Mouse (Mus musculus) heart, embryonic 15.5 days (tissue): ENCODE results near the gene Ablim2. TPM values are rescaled to one million over a fixed set of nuclear protein-coding genes. Genes with fewer than 3 reads are reported as not detected.

ENCODE experiments used
- ATAC-seq: fragments of 200-750 bp; cut with Nextera tagmentation; replicated peaks from 2 replicates; pipeline ENCODE4 v1.8.0; 2017; ENCODE audit warnings: low read depth, moderate TSS enrichment; ENCODE audit not compliant: insufficient number of reproducible peaks, insufficient read depth, low FRiP score
- H3K27ac ChIP-seq: fragments of 300-500 bp; sonication (generic); 2 replicates; pipeline ENCODE4 v1.5.1; 2015; ENCODE audit warnings: mild to moderate bottlenecking, inconsistent platforms
- H3K27me3 ChIP-seq: fragments of 300-500 bp; sonication (generic); 2 replicates; pipeline ENCODE4 v1.6.1; 2015; ENCODE audit warnings: inconsistent platforms
- H3K36me3 ChIP-seq: fragments of 300-500 bp; sonication (generic); 2 replicates; pipeline ENCODE4 v1.6.1; 2015; ENCODE audit warnings: mild to moderate bottlenecking, inconsistent platforms
- H3K4me1 ChIP-seq: fragments of 300-500 bp; sonication (generic); replicated peaks from 2 replicates; pipeline ENCODE4 v1.6.1; 2015; ENCODE audit warnings: inconsistent platforms
- H3K4me2 ChIP-seq: fragments of 300-500 bp; sonication (generic); 2 replicates; pipeline ENCODE4 v1.6.1; 2015; ENCODE audit warnings: inconsistent platforms, mild to moderate bottlenecking, moderate library complexity
- H3K4me3 ChIP-seq: fragments of 300-500 bp; sonication (generic); 2 replicates; pipeline ENCODE4 v1.5.1; 2015; ENCODE audit warnings: mild to moderate bottlenecking, inconsistent platforms
- H3K9ac ChIP-seq: fragments of 300-500 bp; sonication (generic); 2 replicates; pipeline ENCODE4 v1.6.1; 2015; ENCODE audit warnings: mild to moderate bottlenecking, inconsistent platforms
- H3K9me3 ChIP-seq: fragments of 300-500 bp; sonication (generic); replicated peaks from 2 replicates; pipeline ENCODE4 v1.6.1; 2016; ENCODE audit warnings: inconsistent platforms
- WGBS: fragments of 180-500 bp; shearing (Covaris S2); methylation state at CpG from one replicate; pipeline ENCODE4 v1.1.7; 2015; ENCODE audit warnings: mixed read lengths; 5-methylcytosine and 5-hydroxymethylcytosine counted together
- polyA plus RNA-seq: library from polyadenylated mRNA; unstranded; fragments of >200 nt; fragmentation: Nextera tagmentation; extraction: Ambion mirVana; gene quantifications from 2 replicates; pipeline ENCODE4 v1.2.1, GENCODE M21; 2015

Gene Ablim2
- polyA plus RNA-seq, 1 experiment from 2014 or later: 4.3 TPM

DNA sequence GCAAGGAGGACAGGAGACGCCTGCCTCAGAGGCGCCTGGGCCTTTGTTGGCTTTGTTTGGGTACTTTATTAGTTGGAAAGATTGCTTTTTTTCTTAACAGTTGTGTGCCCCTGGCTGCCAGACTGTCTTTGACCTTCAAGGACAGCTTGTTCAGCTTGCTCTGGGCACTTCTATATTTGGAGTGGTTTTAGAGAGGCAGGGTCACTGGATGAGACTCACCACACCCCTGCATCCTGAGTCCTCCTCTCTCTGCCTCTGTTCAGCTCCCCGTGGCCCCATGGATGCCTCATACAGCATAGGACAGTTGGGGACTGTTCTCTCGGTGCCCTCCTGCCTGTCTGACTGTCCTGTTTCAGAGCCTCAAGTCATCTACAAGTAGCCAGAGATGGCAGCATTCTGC lies 37.3 kb downstream of the Ablim2 start:
- Histone ChIP-seq H3K4me2 (no peak overlapping the region), H3K27me3 (no peaks in the 10 kb centered on the region; the same call in 1 of the 2 replicates), H3K9ac (no peak overlapping the region), H3K36me3 (no peaks in the 10 kb centered on the region), H3K4me3 (no peak overlapping the region), H3K9me3 (no peaks in the 10 kb centered on the region), H3K4me1 (peaks cover 27% of the 10 kb centered on the region), H3K27ac (peak overlapping the region; percentile 56)
- WGBS: 49% methylated on average over 4 of the region's 4 CpGs
- peak; percentile 37; the same call in 1 of the 2 replicates for ATAC-seq

DNA sequence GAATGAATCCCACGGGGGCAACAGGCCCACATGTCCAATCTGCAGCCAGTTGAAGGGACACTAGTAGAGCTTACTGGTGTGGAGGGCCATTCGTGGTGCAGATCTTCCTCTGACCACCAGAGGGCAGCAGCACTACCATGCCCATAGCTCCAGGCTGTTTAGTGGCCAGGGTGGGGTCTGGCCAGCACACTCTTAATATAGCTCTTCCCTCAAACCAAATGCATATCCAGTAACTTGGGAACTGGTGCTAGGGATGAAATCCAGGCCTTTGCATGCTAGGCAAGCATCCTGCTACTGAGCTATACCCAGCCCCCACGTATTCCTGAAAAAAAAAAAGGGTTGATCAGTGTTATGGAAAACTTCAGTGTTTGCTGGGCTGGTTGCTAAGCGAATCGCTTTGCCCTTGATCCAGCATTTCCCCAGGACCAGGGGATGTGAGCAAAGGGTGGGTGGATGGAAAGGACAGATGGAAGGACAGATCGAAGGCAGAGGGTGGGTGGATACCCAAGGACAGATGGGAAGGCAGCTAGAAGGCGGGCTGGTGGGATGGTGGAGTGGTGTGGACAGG lies 37.9 kb downstream of the Ablim2 start:
- H3K36me3 ChIP-seq: no peaks in the 10 kb centered on the region
- WGBS: 48% methylated on average over 7 of the region's 7 CpGs
- peak overlapping the region; percentile 56 for H3K27ac ChIP-seq
- no peak overlapping the region for H3K9ac ChIP-seq
- H3K4me2 ChIP-seq: no peak overlapping the region
- no peak overlapping the region for H3K4me3 ChIP-seq
- peaks cover 27% of the 10 kb centered on the region for H3K4me1 ChIP-seq
- H3K27me3 ChIP-seq: no peaks in the 10 kb centered on the region; the same call in 1 of the 2 replicates
- H3K9me3 ChIP-seq: no peaks in the 10 kb centered on the region
- peak; percentile 71 for ATAC-seq

DNA sequence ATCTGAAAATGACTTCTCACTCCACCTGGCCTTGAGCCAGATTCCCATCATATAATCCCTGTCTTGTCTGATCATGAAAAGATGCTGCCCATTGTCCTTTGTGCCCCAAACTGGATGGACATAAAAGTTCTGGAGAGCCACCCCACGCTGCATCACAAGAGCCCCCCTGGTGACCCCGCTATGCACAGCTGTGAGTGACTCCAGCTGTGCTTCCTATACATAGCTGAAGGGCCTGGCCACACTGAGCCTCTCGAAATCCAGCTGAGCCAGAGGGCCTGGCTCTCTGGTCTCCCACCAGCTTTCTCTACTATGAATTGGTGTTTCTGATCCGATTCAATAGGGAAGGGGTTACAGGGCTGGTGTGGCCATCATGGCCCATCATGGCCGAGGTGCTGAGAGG lies 38.5 kb downstream of the Ablim2 start:
- Histone ChIP-seq H3K36me3 (no peaks in the 10 kb centered on the region), H3K27ac (no peak overlapping the region)
- 75% methylated on average over 5 of the region's 5 CpGs for WGBS

DNA sequence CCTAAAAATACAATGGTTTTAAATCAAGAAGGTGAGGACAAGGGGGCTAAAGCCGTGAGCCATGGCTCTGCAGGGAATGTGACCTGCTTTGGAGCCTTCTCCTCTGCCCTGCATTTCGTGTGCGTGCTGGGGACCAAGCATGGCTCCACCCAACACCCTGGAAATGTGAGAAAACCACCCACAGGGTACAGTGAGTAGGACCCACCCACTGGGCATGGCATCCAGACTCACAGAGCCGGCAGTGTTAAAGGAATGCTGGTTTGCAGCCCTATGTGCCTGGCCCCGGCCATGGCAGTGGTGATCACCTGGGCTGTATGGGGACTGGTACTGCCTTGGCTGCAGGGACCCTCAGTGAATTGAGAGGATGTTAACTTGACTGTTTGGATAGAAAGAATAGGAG lies 41.4 kb downstream of the Ablim2 start:
- Histone ChIP-seq H3K9ac (no peak overlapping the region), H3K9me3 (no peaks in the 10 kb centered on the region), H3K4me3 (no peak overlapping the region), H3K36me3 (no peaks in the 10 kb centered on the region), H3K27me3 (peaks cover 2% of the 10 kb centered on the region; the same call in 1 of the 2 replicates), H3K4me2 (no peak overlapping the region), H3K4me1 (peaks cover 29% of the 10 kb centered on the region), H3K27ac (no peak overlapping the region)
- WGBS: 34% methylated on average over 5 of the region's 5 CpGs
- no peak for ATAC-seq

More for the DNA sequence above, 38.5 kb downstream of the Ablim2 start:
- no peak overlapping the region for H3K4me3 ChIP-seq
- H3K9ac ChIP-seq: no peak overlapping the region
- H3K27me3 ChIP-seq: no peaks in the 10 kb centered on the region; the same call in 1 of the 2 replicates
- H3K9me3 ChIP-seq: no peaks in the 10 kb centered on the region
- ATAC-seq: no peak
- no peak overlapping the region for H3K4me2 ChIP-seq
- peaks cover 32% of the 10 kb centered on the region for H3K4me1 ChIP-seq

DNA sequence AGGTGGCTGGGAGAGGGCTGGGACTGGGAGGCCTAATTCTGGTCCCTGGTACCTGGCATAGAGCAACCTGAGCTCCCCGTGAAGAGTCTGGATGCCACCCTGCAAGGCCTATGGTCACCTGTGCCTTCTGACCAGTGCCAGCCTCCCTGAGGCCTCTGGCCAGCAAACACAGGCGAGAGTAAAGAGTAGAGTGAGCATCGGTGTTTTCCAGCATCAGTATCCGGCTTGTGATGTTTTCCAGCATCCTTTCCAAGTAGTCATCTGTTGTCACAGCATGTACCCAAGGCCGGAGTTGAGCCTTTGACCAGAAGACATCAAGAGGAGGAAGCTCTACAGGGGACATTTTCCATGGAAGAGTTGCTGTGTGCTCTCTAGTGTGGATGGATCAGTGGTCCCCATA lies 45.7 kb downstream of the Ablim2 start:
- Histone ChIP-seq H3K27ac (no peak overlapping the region), H3K27me3 (peaks cover 2% of the 10 kb centered on the region; the same call in 1 of the 2 replicates), H3K4me2 (no peak overlapping the region), H3K4me1 (peaks cover 10% of the 10 kb centered on the region), H3K4me3 (no peak overlapping the region), H3K36me3 (no peaks in the 10 kb centered on the region), H3K9ac (no peak overlapping the region), H3K9me3 (no peaks in the 10 kb centered on the region)
- WGBS: 86% methylated on average over 5 of the region's 5 CpGs
- ATAC-seq: no peak

DNA sequence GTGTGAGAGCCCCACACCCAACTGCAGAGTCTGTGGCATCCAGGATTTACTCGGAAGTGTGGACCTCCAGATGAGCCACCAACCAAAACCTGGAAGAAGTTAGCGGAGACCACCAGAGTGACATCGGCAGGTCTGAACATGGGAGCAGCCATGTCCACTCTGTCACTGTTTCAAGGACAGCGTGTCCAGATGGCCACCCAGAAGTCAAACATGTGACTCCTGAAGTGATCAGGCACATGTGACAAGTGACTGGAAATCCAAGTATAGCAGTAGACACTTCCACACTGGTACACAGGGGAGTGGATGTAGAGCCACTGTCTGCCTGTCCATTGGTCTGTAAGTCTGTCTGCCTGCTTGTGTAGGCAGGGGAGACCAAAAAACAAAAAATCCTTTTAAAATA lies 47.0 kb downstream of the Ablim2 start:
- H3K27ac ChIP-seq: no peak overlapping the region
- ATAC-seq: 0 out of 2 replicates have a peak, but pooled peaks have one; percentile 7
- no peaks in the 10 kb centered on the region for H3K36me3 ChIP-seq
- 83% methylated on average over 4 of the region's 4 CpGs for WGBS
- H3K9ac ChIP-seq: no peak overlapping the region
- H3K4me1 ChIP-seq: peaks cover 10% of the 10 kb centered on the region
- H3K4me2 ChIP-seq: no peak overlapping the region
- no peaks in the 10 kb centered on the region for H3K9me3 ChIP-seq
- no peak overlapping the region for H3K4me3 ChIP-seq
- H3K27me3 ChIP-seq: 0 out of 2 replicates have a peak, but pooled peaks cover 2% of the 10 kb centered on the region

DNA sequence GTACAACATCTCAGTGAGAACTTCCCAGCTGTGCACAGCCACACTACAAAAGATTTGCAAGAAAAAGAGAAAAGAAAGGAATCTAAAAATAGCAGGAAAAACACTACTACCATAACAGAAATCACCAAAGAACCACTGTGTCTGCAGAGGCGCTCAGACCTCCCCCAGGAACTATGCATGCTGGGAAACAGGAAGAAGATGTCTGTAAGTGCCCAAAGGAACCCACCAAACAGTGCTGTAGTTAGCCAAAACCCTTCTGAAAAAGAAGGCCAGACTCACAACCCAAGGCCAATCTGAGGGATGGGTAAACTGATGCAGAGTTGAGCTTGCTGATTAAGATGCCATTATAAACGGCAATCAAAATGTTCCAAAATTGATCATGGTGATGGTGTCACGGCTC lies 47.5 kb downstream of the Ablim2 start:
- ATAC-seq: no peak
- Histone ChIP-seq H3K4me1 (peaks cover 10% of the 10 kb centered on the region), H3K4me2 (no peak overlapping the region), H3K9me3 (no peaks in the 10 kb centered on the region), H3K4me3 (no peak overlapping the region), H3K36me3 (no peaks in the 10 kb centered on the region), H3K27me3 (0 out of 2 replicates have a peak, but pooled peaks cover 2% of the 10 kb centered on the region), H3K9ac (no peak overlapping the region), H3K27ac (no peak overlapping the region)
- 85% methylated on average over 3 of the region's 3 CpGs for WGBS

DNA sequence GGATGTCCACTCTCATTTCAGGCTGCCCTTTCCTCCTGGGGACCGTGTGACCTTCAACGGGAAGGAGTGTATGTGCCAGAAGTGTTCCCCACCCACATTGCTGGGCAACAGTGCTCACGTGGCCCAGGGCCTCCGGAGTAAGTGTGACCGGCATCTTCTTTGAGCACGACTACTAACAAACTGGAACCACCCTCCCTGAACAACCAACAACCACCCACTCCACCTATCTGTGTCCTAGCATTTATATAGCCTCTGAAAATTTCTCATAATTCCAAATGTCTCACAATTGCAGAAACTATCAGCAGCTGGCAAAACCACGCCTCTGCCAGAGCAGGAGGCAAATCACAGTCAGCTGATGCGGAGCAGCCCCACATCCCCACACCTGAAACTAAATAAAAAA lies 49.3 kb downstream of the Ablim2 start:
- Histone ChIP-seq H3K36me3 (no peaks in the 10 kb centered on the region), H3K9ac (no peak overlapping the region), H3K27ac (no peak overlapping the region), H3K4me3 (no peak overlapping the region), H3K4me2 (no peak overlapping the region), H3K27me3 (0 out of 2 replicates have a peak, but pooled peaks cover 2% of the 10 kb centered on the region), H3K4me1 (peaks cover 20% of the 10 kb centered on the region), H3K9me3 (no peaks in the 10 kb centered on the region)
- ATAC-seq: no peak
- WGBS: 64% methylated on average over 8 of the region's 8 CpGs

DNA sequence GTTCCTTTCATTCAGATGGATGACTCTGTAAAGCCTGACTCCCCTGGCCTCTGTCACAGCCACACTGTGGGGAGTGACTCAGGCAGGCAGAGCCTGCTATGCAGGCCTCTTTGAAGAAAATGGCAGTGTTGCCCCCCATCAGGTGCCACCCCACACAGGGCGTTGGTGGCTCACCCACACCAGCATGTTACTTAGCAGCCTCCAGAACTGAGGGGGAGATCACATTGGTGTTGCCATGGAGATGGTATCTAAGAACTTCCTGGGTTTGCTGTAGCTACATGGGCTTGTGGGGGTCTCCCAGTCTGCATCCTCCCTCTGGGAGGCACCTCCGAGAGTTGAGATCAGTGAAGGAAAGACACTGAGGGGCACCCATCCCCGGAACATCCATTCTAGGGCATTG lies 52.8 kb downstream of the Ablim2 start:
- H3K4me3 ChIP-seq: no peak overlapping the region
- no peak overlapping the region for H3K4me2 ChIP-seq
- H3K9ac ChIP-seq: no peak overlapping the region
- ATAC-seq: no peak
- no peak overlapping the region for H3K27ac ChIP-seq
- H3K27me3 ChIP-seq: peaks cover 7% of the 10 kb centered on the region; the same call in 1 of the 2 replicates
- H3K9me3 ChIP-seq: no peaks in the 10 kb centered on the region
- H3K36me3 ChIP-seq: no peaks in the 10 kb centered on the region
- 77% methylated on average over 3 of the region's 3 CpGs for WGBS
- peaks cover 22% of the 10 kb centered on the region for H3K4me1 ChIP-seq

DNA sequence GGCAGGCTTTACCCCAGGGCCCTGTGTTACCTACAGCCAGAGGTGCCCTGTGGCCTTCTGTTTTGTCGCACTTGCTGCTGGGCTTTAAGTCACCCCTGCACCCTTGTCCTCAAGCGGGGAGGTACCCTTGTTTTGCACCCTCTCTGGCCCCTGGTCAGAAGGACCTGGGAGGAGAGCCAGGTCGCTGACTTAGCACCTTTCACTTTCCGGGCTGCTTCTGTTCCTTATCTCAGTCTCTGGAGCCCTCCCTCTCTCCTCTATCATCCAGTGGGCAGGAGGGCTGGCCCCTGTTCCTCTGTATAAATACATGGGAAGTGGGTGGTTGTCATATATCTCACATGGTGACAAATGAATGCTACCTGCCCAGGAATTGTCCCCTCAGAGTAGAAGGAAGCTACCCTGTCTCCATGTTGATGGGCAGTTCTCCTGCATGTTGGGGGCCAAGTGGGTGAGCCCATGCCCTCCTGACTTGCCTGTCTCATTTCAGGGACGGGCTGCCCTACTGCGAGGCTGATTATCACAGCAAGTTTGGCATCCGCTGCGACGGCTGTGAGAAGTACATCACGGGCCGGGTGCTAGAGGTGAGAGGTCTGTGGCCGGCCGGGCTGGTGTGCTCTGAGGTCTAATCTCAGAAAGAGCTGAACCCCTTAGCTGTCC lies 54.1 kb downstream of the Ablim2 start:
- Histone ChIP-seq H3K36me3 (no peaks in the 10 kb centered on the region), H3K9ac (no peak overlapping the region), H3K27ac (0 out of 2 replicates have a peak overlapping the region, but pooled peaks have one; percentile 11), H3K4me3 (no peak overlapping the region), H3K9me3 (no peaks in the 10 kb centered on the region), H3K4me2 (no peak overlapping the region), H3K4me1 (peaks cover 22% of the 10 kb centered on the region), H3K27me3 (peaks cover 7% of the 10 kb centered on the region; the same call in 1 of the 2 replicates)
- no peak for ATAC-seq
- 36% methylated on average over 13 of the region's 13 CpGs for WGBS

DNA sequence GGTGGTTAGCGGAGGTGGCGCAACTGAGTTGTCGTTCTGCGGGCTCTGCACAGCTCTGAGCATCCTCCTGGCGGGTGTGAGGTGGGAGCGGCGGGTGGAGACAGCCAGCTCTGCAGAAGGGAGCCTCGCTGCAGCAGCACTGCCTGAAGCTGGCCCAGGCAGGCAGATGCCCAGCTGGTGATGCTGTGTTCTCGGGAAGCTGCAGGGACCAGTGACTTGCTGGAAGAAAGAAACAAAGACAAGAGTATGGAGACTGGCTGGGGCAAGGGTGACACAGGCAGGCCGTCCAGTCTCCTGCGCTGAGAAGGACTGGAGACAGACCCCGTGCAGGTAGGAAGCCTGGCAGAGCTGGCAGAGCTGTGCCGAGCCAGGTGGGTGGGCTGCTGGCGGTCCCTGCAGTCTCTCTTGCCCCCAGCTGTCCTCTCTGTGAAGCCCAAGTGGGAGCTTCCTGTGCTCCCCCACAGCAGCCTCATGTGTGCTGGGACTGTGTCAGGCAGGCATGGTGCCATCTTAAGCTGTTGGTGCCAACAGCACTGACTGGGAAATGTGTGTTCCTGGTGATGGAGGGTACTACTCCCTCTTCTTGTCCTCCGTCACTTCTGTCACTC lies 56.8 kb downstream of the Ablim2 start:
- 62% methylated on average over 15 of the region's 15 CpGs for WGBS
- Histone ChIP-seq H3K4me3 (no peak overlapping the region), H3K9me3 (no peaks in the 10 kb centered on the region), H3K4me1 (peaks cover 22% of the 10 kb centered on the region), H3K36me3 (no peaks in the 10 kb centered on the region), H3K27ac (no peak overlapping the region), H3K27me3 (peaks cover 7% of the 10 kb centered on the region; the same call in 1 of the 2 replicates), H3K4me2 (no peak overlapping the region), H3K9ac (no peak overlapping the region)
- ATAC-seq: no peak
